11 mouse cellular contexts compared by ENCODE assay signal in genomic region chr6:121082094-121082473, GRCm38 (mm10). TPM values are rescaled to one million over a fixed set of nuclear protein-coding genes. Genes with fewer than 3 reads are reported as not detected.
DNase-seq lines count a peak whose midpoint lies in the region; ATAC-seq and TF ChIP-seq lines count a peak whose summit lies in the region.
"Had no signal": no experiment of that assay in that cellular context is flagged by ENCODE, and none has a peak within 500 bp of the region (broad histone marks: within the 10 kb centered on the region; RNA-seq: fewer than 3 reads in every experiment).

No protein-coding gene starts in this region.

- 50% methylated on average over 10 of the region's 10 CpGs for WGBS in kidney, adult 2 months
- whole genome bisulfite sequencing in midbrain, embryonic 11.5 days, result 89% methylated on average over 10 of the region's 10 CpGs
- WGBS in midbrain, embryonic 16.5 days, result 82% methylated on average over 10 of the region's 10 CpGs
- 89% methylated on average over 10 of the region's 10 CpGs for WGBS in neural tube, embryonic 13.5 days

- H3K4me2 ChIP-seq in midbrain, embryonic 11.5 days, result no peak overlapping the region
- no peak overlapping the region for H3K4me2 ChIP-seq in midbrain, embryonic 16.5 days (ENCODE audit: low read length)
- no peak overlapping the region for H3K4me2 ChIP-seq in neural tube, embryonic 13.5 days
- H3K4me2 ChIP-seq: neural tube, embryonic 12.5 days had no signal

- TF ChIP-seq CTCF in gastrocnemius, adult 2 months (IDR thresholded peaks at IDR 0.05), result no peak
- TF ChIP-seq CTCF in kidney, adult 2 months (conservative IDR thresholded peaks at IDR 0.05; ENCODE audit: insufficient read depth, insufficient read length, low read depth, low read length), result no peak

- peak overlapping the region; percentile 20 for H3K27ac ChIP-seq in gastrocnemius, adult 2 months
- peak overlapping the region; percentile 6; the same call in 1 of the 2 replicates for H3K27ac ChIP-seq in kidney, adult 2 months (ENCODE audit: insufficient read depth, low read depth, low read length)
- peak overlapping the region; percentile 1; the same call in 1 of the 2 replicates for H3K27ac ChIP-seq in midbrain, embryonic 11.5 days (ENCODE audit: low read depth, low read length)
- no peak overlapping the region for H3K27ac ChIP-seq in midbrain, embryonic 16.5 days (ENCODE audit: low read length)
- H3K27ac ChIP-seq in neural tube, embryonic 13.5 days (replicated peaks), result 0 out of 2 replicates have a peak overlapping the region, but pooled peaks have one; percentile 34
- H3K27ac ChIP-seq: macrophage; neural tube, embryonic 12.5 days had no signal

- H3K9me3 ChIP-seq in midbrain, embryonic 11.5 days (ENCODE audit: control insufficient read depth, low read length), result no peaks in the 10 kb centered on the region
- H3K9me3 ChIP-seq in midbrain, embryonic 16.5 days (replicated peaks; ENCODE audit: control insufficient read depth, low read length, poor library complexity, severe bottlenecking), result no peaks in the 10 kb centered on the region
- H3K9me3 ChIP-seq in neural tube, embryonic 13.5 days, result no peaks in the 10 kb centered on the region
- H3K9me3 ChIP-seq: neural tube, embryonic 12.5 days had no signal

- no peaks in the 10 kb centered on the region for H3K27me3 ChIP-seq in kidney, adult 2 months (replicated peaks; ENCODE audit: control insufficient read depth, insufficient read depth, low read length)
- H3K27me3 ChIP-seq in midbrain, embryonic 11.5 days (ENCODE audit: control insufficient read depth, insufficient read depth, low read length), result no peaks in the 10 kb centered on the region
- H3K27me3 ChIP-seq in midbrain, embryonic 16.5 days (ENCODE audit: control insufficient read depth, insufficient read depth, low read depth, low read length), result no peaks in the 10 kb centered on the region
- no peaks in the 10 kb centered on the region for H3K27me3 ChIP-seq in neural tube, embryonic 13.5 days
- H3K27me3 ChIP-seq: neural tube, embryonic 12.5 days had no signal

- ATAC-seq in midbrain, embryonic 11.5 days (ENCODE audit: low FRiP score), result 0 out of 2 replicates have a peak, but pooled peaks have one; percentile 6
- no peak for ATAC-seq in midbrain, embryonic 16.5 days
- ATAC-seq in neural tube, embryonic 13.5 days (ENCODE audit: low read depth), result 0 out of 2 replicates have a peak, but pooled peaks have one; percentile 21

- H3K36me3 ChIP-seq in kidney, adult 2 months (ENCODE audit: control insufficient read depth, insufficient read depth, low read length), result no peaks in the 10 kb centered on the region
- H3K36me3 ChIP-seq in midbrain, embryonic 11.5 days (ENCODE audit: control insufficient read depth, insufficient read depth, low read length), result no peaks in the 10 kb centered on the region
- no peaks in the 10 kb centered on the region for H3K36me3 ChIP-seq in midbrain, embryonic 16.5 days (ENCODE audit: control insufficient read depth, insufficient read depth, low read length)
- no peaks in the 10 kb centered on the region; the same call in 1 of the 2 replicates for H3K36me3 ChIP-seq in neural tube, embryonic 13.5 days
- H3K36me3 ChIP-seq: neural tube, embryonic 12.5 days had no signal

- intact Hi-C loops in gastrocnemius, adult 2 months (cut with DNase I), result no loop called here

- H3K4me3 ChIP-seq in gastrocnemius, adult 2 months, result no peak overlapping the region
- no peak overlapping the region for H3K4me3 ChIP-seq in kidney, adult 2 months (ENCODE audit: insufficient read depth, low read depth, low read length)
- H3K4me3 ChIP-seq in midbrain, embryonic 11.5 days (ENCODE audit: low read depth, low read length), result no peak overlapping the region
- no peak overlapping the region for H3K4me3 ChIP-seq in midbrain, embryonic 16.5 days (ENCODE audit: low read depth, low read length)
- H3K4me3 ChIP-seq in neural tube, embryonic 13.5 days, result no peak overlapping the region
- H3K4me3 ChIP-seq: neural tube, embryonic 12.5 days had no signal

- no peak overlapping the region for H3K9ac ChIP-seq in midbrain, embryonic 11.5 days (ENCODE audit: low read length)
- H3K9ac ChIP-seq in midbrain, embryonic 16.5 days (ENCODE audit: low read depth, low read length), result no peak overlapping the region
- no peak overlapping the region for H3K9ac ChIP-seq in neural tube, embryonic 13.5 days
- H3K9ac ChIP-seq: neural tube, embryonic 12.5 days had no signal

- peaks cover 46% of the 10 kb centered on the region for H3K4me1 ChIP-seq in kidney, adult 2 months (ENCODE audit: control insufficient read depth, insufficient read depth, low read length)
- H3K4me1 ChIP-seq in midbrain, embryonic 11.5 days (ENCODE audit: control insufficient read depth, insufficient read depth, low read length), result no peaks in the 10 kb centered on the region
- peaks cover 12% of the 10 kb centered on the region for H3K4me1 ChIP-seq in midbrain, embryonic 16.5 days (ENCODE audit: control insufficient read depth, insufficient read depth, low read length)
- peaks cover 27% of the 10 kb centered on the region for H3K4me1 ChIP-seq in neural tube, embryonic 13.5 days (replicated peaks)

- no peak for TF ChIP-seq POLR2A in kidney, adult 2 months (IDR thresholded peaks at IDR 0.05; ENCODE audit: low read depth, low read length)

- DNase-seq in gastrocnemius, adult 2 months, result no peak
- DNase-seq in gastrocnemius, postnatal 4 days (ENCODE audit: low spot score in 2 of 2), result no peak
- DNase-seq in kidney, adult 2 months, result peak; percentile 49
- no peak for DNase-seq in kidney, adult 18-20 months
- DNase-seq in midbrain, embryonic 11.5 days (ENCODE audit: low spot score, missing footprints), result no peak
- DNase-seq in right cerebral cortex, postnatal 14 days, result no peak
- DNase-seq: adrenal gland, postnatal 25 days had no signal

RNA-seq across cellular contexts. Expression of gene Mical3, which starts 48.7 kb away (rescaled TPM):
- total RNA-seq in gastrocnemius, adult 2 months (2021), result 10 to 100 TPM; 53.3 to 71.9 TPM
- total RNA-seq in gastrocnemius, postnatal 4 days (2021), result 100 to 1,000 TPM in 1 of 2 experiments, 10 to 100 TPM in 1; 99.9 to 103 TPM
- polyA plus RNA-seq in kidney, adult 2 months (2012; rRNA removed), result 16.1 and 17.5 TPM in 2 replicates
- 11.8 and 12.8 TPM in 2 replicates for polyA plus RNA-seq in midbrain, embryonic 11.5 days (2014; fragmentation: Nextera tagmentation; extraction: Ambion mirVana)
- 37.0 and 43.2 TPM in 2 replicates for polyA plus RNA-seq in midbrain, embryonic 16.5 days (2015; fragmentation: Nextera tagmentation; extraction: Ambion mirVana)
- 28.1 TPM in 2 replicates for polyA plus RNA-seq in neural tube, embryonic 13.5 days (2015; fragmentation: Nextera tagmentation; extraction: Ambion mirVana)
